Mouse (Mus musculus) left cerebral cortex, adult 8-10 months (tissue): ENCODE results near the gene D2hgdh. TPM values are rescaled to one million over a fixed set of nuclear protein-coding genes. Genes with fewer than 3 reads are reported as not detected.

Source experiments
- DNase-seq, 2 experiments: peaks; one replicate each; pipeline ENCODE4 v3.0.0; 2022; ENCODE audit warnings: low spot score in 2 of 2
- total RNA-seq, 4 experiments: library from RNA; stranded (reverse); gene quantifications; 2 replicates each; pipeline ENCODE4 v1.2.4; 2022

Gene D2hgdh
- total RNA-seq, result 10 to 100 TPM; 11.0 to 18.3 (median 15.6) TPM

- peak in 1 of 2 experiments; percentile 10 for DNase-seq
Measured at GRCm38 (mm10) chr1:93824609-93825008, at the start of gene D2hgdh. TSS of gene D2hgdh (plus strand) at chr1:93824909.

- no peak for DNase-seq
Measured at GRCm38 (mm10) chr1:93776686-93777085, 48.0 kb upstream of the D2hgdh start.

GRCm38 (mm10) chr1:93786912-93787311 is 37.8 kb upstream of the D2hgdh start:
- DNase-seq, result no peak

DNA sequence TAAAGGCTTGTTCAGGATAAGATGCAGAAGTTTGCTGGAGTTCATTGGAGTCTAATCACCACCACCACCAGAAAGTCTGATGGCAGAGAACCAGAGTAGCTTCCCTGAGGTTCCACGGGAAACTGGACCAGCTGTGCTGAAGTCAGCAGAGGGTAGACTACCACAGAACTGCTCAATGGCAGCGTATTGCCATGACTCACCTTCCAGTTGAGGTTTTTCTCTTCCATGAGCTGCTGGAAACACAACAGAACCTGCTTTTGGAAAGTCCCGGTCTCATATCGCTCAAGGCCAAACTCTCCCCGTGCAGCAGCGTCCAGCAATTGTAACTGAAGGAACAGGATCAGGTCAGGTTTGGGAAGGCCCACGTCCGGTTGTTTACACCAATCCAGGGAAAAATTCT is 30.2 kb upstream of the D2hgdh start:
- DNase-seq, result no peak

GRCm38 (mm10) chr1:93795886-93796285 is 28.8 kb upstream of the D2hgdh start:
- DNase-seq, result no peak

DNA sequence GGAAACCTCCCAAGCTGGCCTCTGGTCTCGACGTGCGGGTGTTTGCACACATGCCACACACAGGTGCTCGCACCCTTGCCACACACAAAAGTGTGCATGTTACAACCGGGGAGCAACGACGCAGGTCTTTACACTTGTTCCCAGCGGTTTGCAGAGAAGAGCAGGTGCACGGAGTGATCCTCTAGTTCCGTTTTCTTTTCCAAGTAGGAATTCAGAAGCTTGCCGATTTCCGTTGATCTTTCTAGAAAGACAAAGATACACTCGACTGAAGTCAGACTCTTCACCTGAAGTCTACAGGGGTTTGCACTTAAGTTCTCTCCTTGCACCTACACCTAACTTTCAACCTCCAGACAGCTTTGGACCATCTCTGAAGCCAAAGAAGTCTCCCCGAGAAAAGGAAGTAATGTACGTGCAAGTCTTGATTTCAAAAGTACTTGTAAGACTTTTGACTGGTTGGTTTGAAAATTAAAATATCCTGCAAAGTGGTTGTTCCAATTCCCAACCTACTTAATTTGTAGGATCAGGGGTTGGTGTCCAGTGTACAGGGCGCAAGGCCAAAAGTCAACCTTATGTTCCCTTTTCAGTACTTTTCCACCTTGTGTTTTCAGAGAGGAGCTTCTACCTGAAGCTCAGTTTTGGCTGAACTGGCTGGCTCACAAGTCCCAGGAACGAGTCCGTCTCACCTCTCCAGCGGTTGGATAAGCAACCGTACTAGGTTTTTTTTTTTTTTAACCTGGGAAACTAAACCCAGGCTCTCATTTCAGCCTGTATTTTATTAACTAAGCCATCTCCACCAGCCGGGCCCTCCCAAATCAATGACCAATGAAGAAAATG is 23.8 kb upstream of the D2hgdh start:
- DNase-seq, result no peak

DNA sequence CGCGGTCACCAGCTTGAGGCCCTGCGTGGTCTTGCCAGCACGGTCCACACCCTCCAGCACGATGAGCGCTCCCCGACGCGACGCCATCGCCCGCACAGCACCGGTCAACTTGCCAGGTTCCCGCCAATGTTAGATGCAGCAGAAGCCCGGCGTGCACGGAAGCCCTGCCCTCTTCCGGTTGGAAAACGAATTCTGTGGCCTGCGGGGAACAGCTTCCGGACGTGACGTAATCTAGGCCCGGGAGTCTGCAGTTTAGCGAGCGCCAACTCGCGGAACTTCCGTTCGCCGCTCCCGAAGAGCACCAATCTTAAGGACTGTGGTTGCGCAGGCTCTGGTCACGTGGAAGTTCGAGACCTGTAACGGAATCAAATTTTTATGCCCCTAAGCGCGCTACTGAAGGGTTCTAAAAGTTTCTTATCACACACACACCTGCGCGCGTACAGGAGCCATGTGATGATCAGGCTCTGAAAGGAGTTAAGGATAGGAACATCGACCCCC is 22.9 kb upstream of the D2hgdh start, which contains the start of gene Dtymk:
Gene Dtymk, minus strand, starts transcription at position 194 of the 498 bp plus-strand sequence.
- DNase-seq, result peak; percentile 82 to 94

- DNase-seq, result no peak
Measured at GRCm38 (mm10) chr1:93802771-93803170, 21.9 kb upstream of the D2hgdh start.

DNA sequence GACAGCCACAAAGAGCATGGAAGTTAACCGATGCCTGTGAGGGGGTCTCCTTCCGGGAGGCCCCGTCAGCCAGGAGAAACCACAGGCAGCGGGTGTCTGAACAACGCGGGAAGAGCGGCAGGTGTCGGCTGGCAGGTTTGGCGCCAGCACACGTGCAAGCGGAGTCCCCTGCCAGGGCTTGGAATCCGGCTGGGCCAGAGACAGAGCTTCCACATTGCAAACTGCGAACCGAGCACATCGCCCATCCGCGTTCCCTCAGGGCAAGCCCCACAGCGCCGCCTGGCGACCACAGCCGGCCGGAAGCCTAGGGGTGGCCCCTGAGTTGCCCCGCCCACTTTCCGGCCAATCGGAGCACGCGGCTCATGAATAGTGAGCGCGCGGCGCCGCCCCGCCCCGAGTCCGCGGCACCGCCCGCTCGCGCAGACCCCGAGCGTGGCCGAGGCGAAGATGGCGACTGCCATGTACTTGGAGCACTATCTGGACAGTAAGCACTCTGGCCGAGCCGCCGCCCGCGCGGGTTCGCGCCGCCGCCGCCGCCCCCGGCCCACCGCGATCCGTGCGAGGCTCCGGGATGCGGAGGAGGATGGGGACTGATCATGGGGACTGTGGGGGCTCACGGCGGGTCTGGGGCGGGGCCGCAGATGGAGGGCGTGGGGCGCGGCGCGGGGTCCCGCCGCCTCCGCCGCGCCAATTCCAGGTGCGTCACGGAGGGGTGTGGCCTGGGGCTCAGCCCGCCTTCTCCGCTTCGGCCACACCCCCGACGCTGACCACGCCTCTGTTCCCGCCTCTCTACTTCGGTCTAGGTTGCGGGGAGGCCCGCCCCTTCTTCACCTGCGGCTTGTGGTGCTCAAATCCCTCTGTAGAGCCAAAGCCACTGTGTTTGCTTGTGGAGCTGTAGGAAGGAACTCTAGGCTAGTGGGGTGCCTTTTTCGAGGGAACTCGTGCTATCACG is 20.9 kb upstream of the D2hgdh start, which contains the start of gene Ing5:
Gene Ing5, plus strand, starts transcription at position 410 of the 952 bp plus-strand sequence.
- peak; percentile 98 to 100 for DNase-seq

DNA sequence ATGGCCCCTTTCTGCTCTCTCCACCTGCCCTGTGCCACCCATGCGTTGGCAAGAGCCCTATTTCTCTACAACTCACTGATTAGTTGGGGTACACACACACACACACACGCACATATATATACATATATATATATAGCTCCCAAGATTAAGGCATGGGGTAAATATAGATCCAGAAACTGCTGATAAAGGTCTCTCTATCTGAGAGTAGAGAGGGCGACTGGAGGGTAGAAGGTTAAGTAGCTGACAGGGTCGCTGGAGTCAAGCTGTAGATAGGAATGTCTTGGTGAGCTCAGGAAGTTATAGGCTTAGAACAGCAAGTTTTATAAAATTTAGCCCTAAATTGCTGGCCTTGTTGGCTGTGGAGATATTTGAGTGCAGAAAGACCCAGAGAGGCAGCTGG is 19.9 kb upstream of the D2hgdh start:
- no peak for DNase-seq

DNA sequence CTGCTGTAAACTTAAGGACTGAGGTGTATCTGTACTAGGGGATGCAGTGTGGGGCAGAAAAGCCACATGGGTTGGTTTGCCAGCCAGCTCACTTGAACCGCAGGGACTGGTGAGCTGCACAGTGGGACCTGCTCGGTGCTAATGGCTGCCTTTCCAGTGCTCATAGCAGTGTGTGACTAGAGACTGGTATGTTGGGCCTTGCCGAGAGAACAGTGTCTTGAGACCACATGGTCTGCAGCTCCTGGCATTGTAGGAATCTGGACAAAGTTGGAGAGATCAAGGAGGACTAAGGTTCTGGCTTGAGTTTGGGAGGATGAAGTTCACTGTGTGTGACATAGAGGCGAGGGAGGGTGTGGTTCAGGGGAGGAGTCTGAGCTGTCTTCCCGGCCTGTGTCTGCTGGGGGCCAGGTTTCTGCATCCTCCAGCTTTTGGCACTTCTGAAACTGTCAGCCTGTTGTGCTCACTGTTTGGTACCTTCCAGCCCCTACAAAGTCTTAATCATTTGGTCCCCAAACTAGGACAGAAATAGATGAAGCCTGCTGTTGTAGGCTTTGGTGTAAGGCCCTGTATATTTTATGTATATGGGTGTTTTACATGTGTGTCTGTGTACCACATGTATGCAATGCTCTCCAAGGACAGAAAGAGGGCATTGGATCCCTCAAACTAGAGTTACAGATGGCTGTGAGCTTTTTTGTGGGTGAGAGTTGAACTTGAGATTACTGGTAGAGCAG is 19.3 kb upstream of the D2hgdh start:
- DNase-seq, result no peak

- DNase-seq, result no peak
Measured at GRCm38 (mm10) chr1:93808871-93809270, 15.8 kb upstream of the D2hgdh start.

DNA sequence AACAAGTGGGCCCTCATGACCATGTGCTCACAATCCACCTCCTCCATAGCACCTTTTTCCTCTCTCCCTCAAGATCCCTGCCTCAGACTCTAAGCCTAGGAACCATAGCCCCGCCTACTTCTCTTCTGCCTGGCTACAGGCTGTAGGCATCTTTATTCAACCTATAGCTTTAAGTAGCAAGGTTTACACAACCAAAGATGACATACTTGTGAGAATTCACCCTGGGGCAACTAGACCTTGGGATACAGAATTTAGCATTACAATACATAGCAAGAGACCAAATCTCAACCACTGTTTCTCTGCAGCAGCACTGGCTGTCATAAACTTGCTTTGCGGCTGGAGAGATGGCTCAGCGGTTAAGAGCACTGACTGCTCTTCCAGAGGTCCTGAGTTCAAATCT is 14.7 kb upstream of the D2hgdh start:
- DNase-seq, result no peak

- no peak for DNase-seq
Measured at GRCm38 (mm10) chr1:93811495-93812039, 13.1 kb upstream of the D2hgdh start.

DNA sequence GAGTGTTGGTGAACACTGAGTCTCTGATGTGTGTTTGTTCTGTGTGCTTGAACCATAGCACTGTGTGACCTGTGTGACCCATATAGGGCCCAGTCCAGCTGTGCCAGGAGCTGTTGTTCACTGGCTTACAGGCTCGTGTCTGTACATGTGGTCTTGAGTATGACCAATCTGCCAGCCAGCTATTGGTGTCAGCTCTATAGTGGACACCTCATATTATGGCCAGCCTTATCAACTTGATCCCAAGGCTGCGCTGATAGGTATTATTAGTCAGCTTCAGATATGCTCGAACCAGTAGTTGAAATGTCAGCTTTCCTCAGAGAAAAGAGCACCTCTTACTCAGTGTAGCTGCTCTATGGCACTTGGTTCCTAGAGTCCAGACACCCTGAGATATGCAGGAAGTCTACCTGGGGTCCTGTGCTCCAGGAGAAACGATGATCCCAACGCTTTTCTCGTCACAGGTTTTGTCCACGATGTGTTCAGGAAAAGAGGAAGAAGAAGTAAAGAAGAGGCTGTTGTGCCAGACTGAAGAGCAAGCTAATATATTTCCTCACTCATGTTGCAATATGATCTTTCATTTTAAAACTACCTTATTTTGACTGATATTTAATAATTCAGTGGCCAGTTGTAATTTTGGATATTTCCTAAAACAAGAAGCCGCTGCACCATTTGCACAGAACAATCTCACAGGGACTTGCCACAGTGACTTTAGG is 6.7 kb upstream of the D2hgdh start:
- no peak for DNase-seq

- no peak for DNase-seq
Measured at GRCm38 (mm10) chr1:93818722-93819121, 6.0 kb upstream of the D2hgdh start.

DNA sequence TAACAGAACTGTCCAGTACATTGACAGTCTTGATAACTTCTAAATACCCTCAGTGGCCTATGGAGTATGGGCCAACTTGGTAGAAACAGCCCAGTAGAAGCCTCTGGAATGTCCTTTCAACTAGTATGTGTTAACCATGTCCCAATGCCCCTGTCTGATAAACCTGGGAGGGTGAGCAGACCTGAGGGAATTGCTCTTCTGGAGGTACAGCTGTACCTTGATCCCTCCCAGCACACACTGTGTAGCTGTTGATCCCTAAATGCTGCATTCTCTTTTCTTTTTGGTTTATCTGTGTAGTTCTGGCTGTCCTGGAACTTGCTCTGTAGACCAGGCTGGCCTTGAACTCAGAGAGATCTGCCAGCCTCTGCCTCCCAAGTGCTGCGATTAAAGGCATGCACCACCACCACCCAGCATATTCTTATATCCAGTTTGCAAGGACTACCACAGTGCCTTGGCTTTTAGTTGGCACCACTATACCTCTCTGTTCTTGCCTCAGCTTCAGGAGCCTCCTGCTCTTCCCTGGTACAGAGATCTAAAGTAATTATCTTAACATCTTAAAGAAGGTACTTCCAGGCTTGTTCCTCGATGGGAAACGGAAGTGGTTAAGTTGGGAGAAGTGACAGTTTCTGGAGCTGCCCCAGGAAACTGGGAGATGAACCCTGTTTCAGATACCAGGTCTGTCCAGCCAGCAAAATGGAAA is 763 bp upstream of the D2hgdh start:
- DNase-seq, result no peak

DNA sequence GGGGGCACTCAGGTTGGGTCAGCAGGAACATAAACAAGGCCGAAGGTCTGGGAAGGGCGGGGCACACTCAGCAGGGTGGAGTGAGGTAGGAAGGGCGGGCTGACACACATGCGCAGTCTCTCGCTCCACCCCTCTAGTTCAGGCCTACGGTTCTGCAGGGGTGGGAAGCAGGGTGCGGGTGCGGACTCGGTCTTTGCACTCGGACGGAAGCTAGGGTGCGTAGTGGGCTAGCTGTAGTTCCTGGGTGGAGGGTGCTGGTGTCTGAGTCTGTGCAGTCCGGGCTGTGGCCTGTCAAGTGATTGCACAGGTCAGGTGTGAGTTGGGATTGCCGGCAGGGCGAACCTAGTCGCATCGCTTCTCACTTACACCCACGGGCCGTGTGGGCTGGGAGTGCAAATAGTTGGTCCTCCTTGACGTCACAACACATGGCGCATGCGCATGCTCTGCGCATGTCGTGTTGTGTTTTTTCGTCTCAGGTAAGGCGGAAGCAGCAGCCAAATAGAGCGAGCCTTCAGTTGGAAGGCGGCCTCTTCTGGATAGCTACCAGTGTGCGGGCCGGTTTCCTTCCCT is 481 bp downstream of the D2hgdh start:
- peak; percentile 95 to 97 for DNase-seq
